Mouse (Mus musculus) stomach, embryonic 15.5 days (tissue): ENCODE measurements around the gene Kirrel2. TPM values are rescaled to one million over a fixed set of nuclear protein-coding genes. Genes with fewer than 3 reads are reported as not detected.
"Not testable (repeated sequence)": the region's sequence is repeated elsewhere in the genome, so short reads cannot be mapped to it uniquely, and the experiment has no call there.

Source experiments
- ATAC-seq: fragments of 200-750 bp; cut with Nextera tagmentation; 2 replicates; pipeline ENCODE4 v1.8.0; 2017; ENCODE audit warnings: low read depth, moderate number of reproducible peaks, moderate TSS enrichment; ENCODE audit not compliant: insufficient read depth, low FRiP score
- H3K27ac ChIP-seq: fragments of 300-500 bp; sonication (generic); 2 replicates; pipeline ENCODE4 v1.5.1; 2015; ENCODE audit warnings: mild to moderate bottlenecking, inconsistent platforms
- H3K27me3 ChIP-seq: fragments of 300-500 bp; sonication (generic); replicated peaks from 2 replicates; pipeline ENCODE4 v1.6.1; 2015; ENCODE audit warnings: inconsistent platforms
- H3K36me3 ChIP-seq: fragments of 300-500 bp; sonication (generic); 2 replicates; pipeline ENCODE4 v1.6.1; 2015; ENCODE audit warnings: inconsistent platforms
- H3K4me1 ChIP-seq: fragments of 300-500 bp; sonication (generic); 2 replicates; pipeline ENCODE4 v1.6.1; 2015; ENCODE audit warnings: inconsistent platforms
- H3K4me2 ChIP-seq: fragments of 300-500 bp; sonication (generic); 2 replicates; pipeline ENCODE4 v1.6.1; 2015; ENCODE audit warnings: mild to moderate bottlenecking, inconsistent platforms
- H3K4me3 ChIP-seq: fragments of 300-500 bp; sonication (generic); replicated peaks from 2 replicates; pipeline ENCODE4 v1.5.1; 2015; ENCODE audit warnings: inconsistent platforms
- H3K9ac ChIP-seq: fragments of 300-500 bp; sonication (generic); 2 replicates; pipeline ENCODE4 v1.6.1; 2015; ENCODE audit warnings: inconsistent platforms
- H3K9me3 ChIP-seq: fragments of 300-500 bp; sonication (generic); 2 replicates; pipeline ENCODE4 v1.6.1; 2016; ENCODE audit warnings: inconsistent platforms
- WGBS: fragments of 180-500 bp; shearing (Covaris S2); methylation state at CpG from one replicate; pipeline ENCODE4 v1.1.7; 2015; 5-methylcytosine and 5-hydroxymethylcytosine counted together
- polyA plus RNA-seq: library from polyadenylated mRNA; unstranded; fragments of >200 nt; fragmentation: Nextera tagmentation; extraction: Ambion mirVana; gene quantifications from 2 replicates; pipeline ENCODE4 v1.2.1, GENCODE M21; 2015

Kirrel2 gene
- polyA plus RNA-seq = 4.7 and 6.0 TPM in 2 replicates

DNA sequence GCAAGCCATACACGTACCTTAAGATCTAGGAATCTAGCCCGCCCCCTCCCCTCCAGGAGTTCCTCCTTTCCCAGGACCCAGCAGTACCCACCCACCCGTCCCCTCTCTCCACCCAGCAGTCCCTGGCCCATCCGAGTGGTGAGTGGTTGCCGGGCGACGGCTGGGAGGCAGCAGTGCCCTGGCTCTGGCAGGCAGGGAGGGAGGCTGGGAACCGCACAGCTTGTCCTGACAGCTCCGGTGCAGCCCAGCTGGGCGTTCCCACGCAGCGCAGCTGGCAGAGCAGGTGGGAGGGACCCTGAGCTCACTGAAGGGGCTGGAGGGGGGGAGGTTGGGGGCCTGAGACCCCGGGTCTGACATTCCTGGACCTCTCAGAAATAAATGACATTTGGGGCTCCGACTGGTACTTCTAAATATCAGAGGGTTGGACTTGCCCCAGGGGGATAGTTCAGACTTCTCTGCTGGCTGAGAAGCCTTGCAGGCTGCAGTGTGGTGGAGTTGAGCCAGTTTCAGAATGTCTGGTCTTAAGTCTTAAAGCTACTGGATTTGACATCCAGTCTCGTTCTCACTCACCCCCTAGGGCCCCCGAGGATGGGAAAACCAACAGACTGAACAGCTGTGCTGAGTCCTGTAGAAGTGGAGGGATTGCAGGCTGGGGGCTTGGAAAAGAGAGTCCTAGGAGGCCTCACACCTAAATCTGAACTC is at the start of gene Kirrel2, which contains the start of gene Nphs1:
TSS of gene Kirrel2 (minus strand) at position 62 of the 702 bp plus-strand sequence.
TSS of gene Nphs1 (plus strand) at position 687 of the 702 bp plus-strand sequence.
- Histone ChIP-seq H3K4me2 (peak within 1 kb of the TSS; percentile 46), H3K27ac (peak within 1 kb of the TSS; percentile 48), H3K4me3 (peak within 1 kb of the TSS; percentile 24), H3K36me3 (no peaks in the 10 kb centered on the region), H3K9me3 (no peaks in the 10 kb centered on the region), H3K4me1 (peaks cover 25% of the 10 kb centered on the region), H3K27me3 (peaks cover 97% of the 10 kb centered on the region), H3K9ac (no peak within 1 kb of the TSS)
- WGBS = 2% methylated on average over 16 of the region's 16 CpGs
- ATAC-seq = peak; percentile 76; the same call in 1 of the 2 replicates

DNA sequence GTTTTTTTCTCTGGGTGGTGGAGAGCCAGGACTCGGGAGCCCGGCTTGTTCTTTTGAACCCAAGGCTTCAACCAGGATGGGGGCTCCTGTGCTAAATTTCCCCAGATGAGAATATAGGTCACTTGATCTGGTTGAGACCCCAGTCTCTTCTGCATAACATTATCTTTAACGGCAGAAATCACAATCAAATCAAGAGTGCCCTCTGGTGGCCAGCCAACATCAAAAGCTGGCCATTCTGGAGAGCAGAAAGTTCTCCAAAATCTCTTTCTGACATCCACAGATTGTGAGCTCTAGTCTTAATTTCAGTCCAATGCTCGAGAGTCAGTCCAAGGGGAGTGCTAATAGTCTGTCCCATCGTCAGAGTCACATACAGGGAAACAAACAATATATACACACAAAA is 43.7 kb upstream of the Kirrel2 start:
- H3K36me3 ChIP-seq, H3K9me3 ChIP-seq, H3K4me3 ChIP-seq, H3K27ac ChIP-seq, H3K4me2 ChIP-seq, H3K9ac ChIP-seq, H3K4me1 ChIP-seq, ATAC-seq, H3K27me3 ChIP-seq: not testable (repeated sequence)
- WGBS = 71% methylated on average over 5 of the region's 5 CpGs

DNA sequence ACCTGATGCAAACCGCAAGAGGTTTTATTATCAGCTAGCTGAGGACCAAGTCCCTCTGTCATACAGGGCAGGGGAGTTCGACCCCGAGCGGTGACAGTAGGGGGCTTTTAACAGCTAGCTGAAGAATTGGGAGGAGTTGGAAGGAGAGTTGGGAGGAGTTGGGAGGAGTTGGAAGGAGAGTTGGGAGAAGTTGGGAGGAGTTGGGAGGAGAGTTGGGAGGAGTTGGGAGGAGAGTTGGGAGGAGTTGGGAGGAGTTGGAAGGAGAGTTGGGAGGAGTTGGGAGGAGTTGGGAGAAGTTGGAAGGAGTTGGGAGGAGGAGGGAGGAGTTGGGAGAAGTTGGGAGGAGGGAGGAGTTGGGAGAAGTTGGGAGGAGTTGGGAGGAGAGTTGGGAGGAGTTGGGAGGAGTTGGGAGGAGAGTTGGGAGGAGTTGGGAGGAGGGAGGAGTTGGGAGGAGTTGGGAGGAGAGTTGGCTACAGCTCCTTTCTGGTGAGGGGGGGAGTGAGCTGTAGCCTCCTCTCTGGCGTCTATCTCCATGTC is 38.1 kb upstream of the Kirrel2 start:
- ATAC-seq, H3K4me1 ChIP-seq, H3K27ac ChIP-seq, H3K9ac ChIP-seq, H3K9me3 ChIP-seq, H3K4me2 ChIP-seq, H3K4me3 ChIP-seq, H3K36me3 ChIP-seq, H3K27me3 ChIP-seq: not testable (repeated sequence)
- 47% methylated on average over 5 of the region's 5 CpGs for WGBS

DNA sequence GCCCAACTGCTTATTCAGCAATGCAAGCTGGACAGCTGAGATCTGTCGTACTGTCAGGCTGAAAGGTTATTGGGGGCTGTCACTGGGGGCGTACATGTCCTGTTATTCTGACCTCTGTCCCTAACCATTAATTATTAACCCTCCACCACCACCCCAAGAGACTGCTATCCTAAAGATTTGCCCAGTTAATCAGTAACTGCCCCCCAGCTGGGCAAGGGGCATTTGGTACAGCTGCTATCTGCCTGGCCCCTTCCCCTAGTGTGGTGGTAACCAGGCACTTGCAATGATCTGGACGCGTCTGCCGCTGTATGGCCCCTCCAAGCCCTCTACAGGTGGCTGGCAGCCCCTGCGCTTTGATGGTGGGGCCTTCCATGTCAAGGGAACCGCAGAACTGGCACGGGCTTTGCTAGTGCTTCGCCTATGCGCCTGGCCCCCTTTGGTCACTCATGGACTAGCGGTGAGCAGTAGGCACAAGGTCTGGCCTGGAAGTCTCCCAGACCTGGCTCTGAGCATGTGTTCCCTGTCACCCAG is 36.0 kb upstream of the Kirrel2 start, which contains the start of gene Prodh2:
TSS of gene Prodh2 (plus strand) at position 222 of the 531 bp plus-strand sequence.
- H3K9ac ChIP-seq = no peak within 1 kb of the TSS
- H3K9me3 ChIP-seq = no peaks in the 10 kb centered on the region
- H3K4me1 ChIP-seq = no peaks in the 10 kb centered on the region
- WGBS = 40% methylated on average over 11 of the region's 11 CpGs
- H3K27me3 ChIP-seq = no peaks in the 10 kb centered on the region
- H3K4me3 ChIP-seq = no peak within 1 kb of the TSS
- H3K27ac ChIP-seq = no peak within 1 kb of the TSS
- H3K36me3 ChIP-seq = no peaks in the 10 kb centered on the region
- no peak within 1 kb of the TSS; the same call in 1 of the 2 replicates for H3K4me2 ChIP-seq
- peak; percentile 70; the same call in 1 of the 2 replicates for ATAC-seq

DNA sequence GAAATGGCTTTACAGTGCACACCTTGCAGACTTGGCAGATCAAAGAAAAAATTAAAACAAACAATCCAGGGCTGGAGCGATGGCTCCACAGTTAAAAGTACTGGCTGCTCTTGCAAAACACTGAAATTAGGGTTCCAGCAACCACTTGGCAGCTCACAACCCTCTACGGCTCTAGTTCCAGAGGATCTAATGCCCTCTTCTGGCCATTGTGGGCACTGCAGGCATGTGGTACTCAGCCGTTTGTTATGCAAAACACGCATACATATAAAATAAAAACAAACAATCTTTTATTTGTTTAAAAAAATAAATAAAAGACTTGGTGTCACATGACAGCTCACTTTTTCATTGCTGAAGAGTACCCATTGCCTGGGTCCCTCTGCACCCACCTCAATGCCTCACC is 35.3 kb upstream of the Kirrel2 start:
- Histone ChIP-seq H3K27me3 (no peaks in the 10 kb centered on the region), H3K9ac (no peak overlapping the region), H3K4me2 (no peak overlapping the region), H3K4me3 (no peak overlapping the region), H3K4me1 (no peaks in the 10 kb centered on the region), H3K27ac (no peak overlapping the region), H3K36me3 (no peaks in the 10 kb centered on the region), H3K9me3 (no peaks in the 10 kb centered on the region)
- ATAC-seq = no peak
- WGBS = 18% methylated on average over 4 of the region's 4 CpGs

DNA sequence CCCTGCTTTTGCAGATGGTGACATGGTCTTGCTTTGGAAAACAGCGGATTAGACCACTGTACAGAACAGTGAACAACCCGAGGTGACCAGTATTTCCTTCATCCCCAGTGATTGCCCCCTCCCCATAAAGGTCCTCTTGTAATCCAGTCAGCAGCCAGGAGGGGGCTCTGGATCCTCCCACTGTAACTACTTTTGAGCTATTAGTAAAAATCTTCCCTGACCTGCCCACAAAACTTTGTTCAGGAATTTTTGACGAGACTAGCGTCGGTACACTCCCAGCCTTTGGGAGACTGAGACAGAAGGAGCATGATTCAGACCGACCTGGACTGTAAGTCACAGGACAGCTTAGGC is 33.4 kb upstream of the Kirrel2 start:
- Histone ChIP-seq H3K36me3 (no peaks in the 10 kb centered on the region), H3K4me1 (no peaks in the 10 kb centered on the region), H3K4me3 (no peak overlapping the region), H3K27ac (no peak overlapping the region), H3K27me3 (no peaks in the 10 kb centered on the region), H3K4me2 (no peak overlapping the region), H3K9ac (no peak overlapping the region), H3K9me3 (no peaks in the 10 kb centered on the region)
- WGBS = 15% methylated on average over 6 of the region's 6 CpGs
- no peak for ATAC-seq

DNA sequence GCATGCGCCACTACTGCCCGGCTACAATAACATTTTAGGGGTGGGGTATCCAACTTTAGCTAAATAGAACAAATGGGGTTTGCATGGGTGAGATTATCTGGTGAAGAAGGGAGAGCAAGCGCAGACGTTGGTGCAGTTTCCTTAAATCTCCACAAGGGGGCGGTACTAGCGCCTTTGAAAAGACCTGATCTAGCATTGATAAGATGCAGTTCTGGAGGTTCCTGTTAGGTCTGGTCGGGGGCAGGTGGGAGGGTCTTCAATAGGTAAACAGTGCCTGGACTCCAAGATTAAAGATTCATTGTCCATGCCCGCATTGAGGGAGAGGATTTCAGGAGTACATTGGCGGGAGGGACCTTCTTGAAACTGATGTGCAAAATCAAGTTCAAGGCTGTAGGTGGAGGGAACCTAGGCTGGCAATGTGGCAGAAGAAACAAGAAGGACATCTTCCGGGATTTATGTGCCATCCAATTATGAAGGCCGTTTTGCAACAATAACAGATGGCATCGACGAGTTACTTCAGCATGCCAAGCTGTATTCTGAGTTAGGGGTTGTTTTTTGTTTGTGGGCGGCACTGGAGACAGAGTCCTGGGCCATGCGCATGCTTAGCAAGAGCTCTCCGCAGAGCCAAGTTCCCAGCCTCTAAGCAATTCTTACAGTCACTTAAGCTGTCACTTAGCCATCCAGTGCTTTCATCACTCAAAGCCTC is 32.9 kb upstream of the Kirrel2 start:
- H3K4me1 ChIP-seq = no peaks in the 10 kb centered on the region
- no peak for ATAC-seq
- WGBS = 28% methylated on average over 16 of the region's 16 CpGs
- H3K9ac ChIP-seq = no peak overlapping the region
- H3K27me3 ChIP-seq = no peaks in the 10 kb centered on the region
- no peak overlapping the region for H3K4me3 ChIP-seq
- no peaks in the 10 kb centered on the region for H3K9me3 ChIP-seq
- no peaks in the 10 kb centered on the region for H3K36me3 ChIP-seq
- H3K27ac ChIP-seq = no peak overlapping the region
- H3K4me2 ChIP-seq = no peak overlapping the region

DNA sequence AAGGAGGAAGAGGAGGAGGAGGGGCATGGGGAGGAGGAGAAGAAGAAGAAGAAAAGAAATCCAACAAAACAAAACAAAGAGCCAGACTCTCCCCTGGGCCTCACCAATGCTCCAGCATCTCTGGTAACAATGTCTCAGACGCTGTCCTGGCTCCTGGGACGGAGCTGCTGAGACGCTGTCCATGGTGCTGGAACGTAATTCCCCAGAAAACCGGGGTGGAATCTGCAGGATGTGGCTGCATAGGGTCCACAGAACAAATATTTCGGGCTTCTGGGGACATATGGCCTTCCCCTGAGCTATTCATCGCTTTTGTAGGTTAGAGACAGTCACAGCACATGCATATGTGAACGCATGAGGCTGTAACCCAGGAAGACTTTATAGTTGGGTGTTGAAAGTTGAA is 26.8 kb upstream of the Kirrel2 start:
- no peaks in the 10 kb centered on the region for H3K36me3 ChIP-seq
- no peak overlapping the region for H3K9ac ChIP-seq
- no peak overlapping the region for H3K4me3 ChIP-seq
- H3K9me3 ChIP-seq = no peaks in the 10 kb centered on the region
- H3K4me2 ChIP-seq = no peak overlapping the region
- 16% methylated on average over 8 of the region's 8 CpGs for WGBS
- no peak for ATAC-seq
- H3K27me3 ChIP-seq = no peaks in the 10 kb centered on the region
- no peaks in the 10 kb centered on the region for H3K4me1 ChIP-seq
- H3K27ac ChIP-seq = no peak overlapping the region

DNA sequence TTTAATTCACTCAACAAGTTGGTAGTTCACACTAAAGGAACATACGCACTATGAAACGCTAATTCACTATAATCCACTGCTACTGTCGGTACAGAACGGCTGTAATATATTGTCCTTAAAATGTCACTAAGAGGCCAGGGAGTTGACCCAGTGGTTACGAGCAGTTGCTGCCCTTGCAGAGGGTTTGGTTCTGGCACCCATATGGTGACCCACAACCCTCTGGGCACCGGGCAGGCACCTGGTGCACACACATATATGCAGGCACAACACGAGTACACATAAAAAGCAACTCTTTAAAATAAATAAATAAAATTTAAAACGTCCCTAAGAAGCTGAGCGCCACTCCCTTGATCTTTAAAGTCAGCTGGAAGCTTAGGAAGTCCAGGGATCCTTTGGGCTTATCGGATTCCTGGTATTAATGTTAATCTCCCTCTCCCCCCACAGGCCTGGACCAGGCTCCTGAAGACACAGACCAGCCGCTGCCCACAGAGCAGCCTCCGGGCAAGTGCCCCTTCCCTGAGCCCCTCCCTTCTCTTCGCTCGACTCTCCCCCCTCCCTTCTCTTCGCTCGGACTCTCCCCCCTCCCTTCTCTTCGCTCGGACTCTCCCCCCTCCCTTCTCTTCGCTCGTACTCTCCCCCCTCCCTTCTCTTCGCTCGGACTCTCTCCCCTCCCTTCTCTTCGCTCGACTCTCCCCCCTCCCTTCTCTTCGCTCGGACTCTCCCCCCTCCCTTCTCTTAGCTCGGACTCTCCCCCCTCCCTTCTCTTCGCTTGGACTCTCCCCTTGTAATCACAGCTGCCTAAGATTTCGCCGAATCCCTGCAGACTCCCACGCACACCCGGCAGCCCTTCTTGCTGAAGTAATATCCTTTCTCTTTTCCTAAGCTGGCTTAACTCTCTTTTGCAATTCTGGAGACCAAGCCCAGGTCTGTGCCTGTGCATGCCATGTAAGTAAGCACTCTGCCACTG is 20.2 kb upstream of the Kirrel2 start:
- no peak for ATAC-seq
- Histone ChIP-seq H3K9me3 (no peaks in the 10 kb centered on the region), H3K4me1 (peaks cover 8% of the 10 kb centered on the region; the same call in 1 of the 2 replicates), H3K36me3 (no peaks in the 10 kb centered on the region), H3K4me3 (peak overlapping the region; percentile 17; the same call in 1 of the 2 replicates), H3K9ac (no peak overlapping the region), H3K4me2 (peak overlapping the region; percentile 48), H3K27ac (no peak overlapping the region), H3K27me3 (no peaks in the 10 kb centered on the region)
- 7% methylated on average over 30 of the region's 32 CpGs for WGBS

DNA sequence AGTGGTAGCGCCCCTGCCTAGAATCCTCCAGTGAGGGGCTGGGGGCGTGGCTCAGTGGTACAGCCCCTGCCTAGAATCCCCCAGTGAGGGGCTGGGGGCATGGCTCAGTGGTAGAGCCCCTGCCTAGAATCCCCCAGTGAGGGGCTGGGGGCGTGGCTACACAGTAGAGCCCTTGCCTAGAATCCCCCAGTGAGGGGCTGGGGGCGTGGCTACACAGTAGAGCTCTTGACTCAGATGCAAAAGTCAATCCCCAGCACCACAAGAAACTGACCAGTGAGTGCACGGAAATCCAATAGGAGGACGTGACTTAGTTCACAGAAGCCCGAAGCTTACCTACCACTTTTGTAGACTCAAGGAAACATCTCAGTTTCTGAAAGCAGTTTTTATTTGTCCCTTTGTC is 18.6 kb upstream of the Kirrel2 start:
- not testable (repeated sequence) for H3K4me2 ChIP-seq, H3K27me3 ChIP-seq, ATAC-seq, H3K9ac ChIP-seq, H3K9me3 ChIP-seq, H3K4me1 ChIP-seq, H3K27ac ChIP-seq, H3K4me3 ChIP-seq, H3K36me3 ChIP-seq
- 84% methylated on average over 7 of the region's 7 CpGs for WGBS

DNA sequence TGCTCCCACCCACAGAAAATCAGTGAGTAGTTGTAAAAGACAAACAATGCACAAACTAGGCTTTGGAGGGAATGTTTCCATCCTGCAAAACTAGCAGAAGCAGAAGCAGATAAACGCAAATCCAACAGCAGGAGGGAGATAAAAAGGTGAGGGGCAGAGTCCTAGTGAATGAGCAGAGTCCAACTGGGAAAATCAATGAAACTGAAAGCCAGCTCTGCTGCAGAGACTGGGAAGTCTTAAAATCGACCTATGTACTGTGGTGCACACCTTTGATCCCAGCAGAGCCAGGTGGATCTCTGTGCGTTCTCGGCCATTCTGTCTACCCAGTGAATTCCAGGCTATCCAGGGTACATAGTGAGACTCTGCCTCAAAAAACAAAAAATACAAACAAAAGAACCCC is 17.5 kb upstream of the Kirrel2 start:
- 52% methylated on average over 4 of the region's 4 CpGs for WGBS
- ATAC-seq = no peak
- H3K27ac ChIP-seq = no peak overlapping the region

More for the DNA sequence above, 17.5 kb upstream of the Kirrel2 start:
- Histone ChIP-seq H3K4me2 (no peak overlapping the region), H3K27me3 (no peaks in the 10 kb centered on the region), H3K36me3 (no peaks in the 10 kb centered on the region), H3K9me3 (no peaks in the 10 kb centered on the region), H3K9ac (no peak overlapping the region), H3K4me3 (no peak overlapping the region), H3K4me1 (peaks cover 8% of the 10 kb centered on the region; the same call in 1 of the 2 replicates)
